Mouse (Mus musculus): ENCODE measurements at regions not wholly inside any gene's neighbourhood (a gene's known extent, or its start where the extent isn't known, plus 50 kb on each side); places are given as distances from the start of the nearest gene placed in this dataset.

- Histone ChIP-seq H3K9me3 (replicated peaks; ENCODE audit: control insufficient read depth, low read length) (no peaks in the 10 kb centered on the region), H3K36me3 (ENCODE audit: control insufficient read depth, insufficient read depth) (no peaks in the 10 kb centered on the region), H3K9ac (ENCODE audit: low read length) (no peak overlapping the region), H3K27ac (ENCODE audit: low read length) (no peak overlapping the region), H3K4me2 (ENCODE audit: low read depth, low read length) (no peak overlapping the region), H3K4me1 (ENCODE audit: control insufficient read depth, insufficient read depth, low read length) (peaks cover 8% of the 10 kb centered on the region; the same call in 1 of the 2 replicates), H3K4me3 (ENCODE audit: low read length) (no peak overlapping the region), H3K27me3 (ENCODE audit: control insufficient read depth, insufficient read depth, low read length) (no peaks in the 10 kb centered on the region)
- 46% methylated on average over 3 of the region's 3 CpGs for WGBS
- ATAC-seq (replicated peaks; ENCODE audit: extremely low read depth, insufficient read depth, low FRiP score) = 0 out of 2 replicates have a peak, but pooled peaks have one; percentile 50
These were observed 118.9 kb upstream of the Tgfbr2 start for GRCm38 (mm10) chr9:116294073-116294472.

- Histone ChIP-seq H3K4me3 (ENCODE audit: low read length) (no peak overlapping the region), H3K4me1 (ENCODE audit: control insufficient read depth, insufficient read depth, low read length) (peaks cover 8% of the 10 kb centered on the region; the same call in 1 of the 2 replicates), H3K9me3 (replicated peaks; ENCODE audit: control insufficient read depth, low read length) (no peaks in the 10 kb centered on the region), H3K36me3 (ENCODE audit: control insufficient read depth, insufficient read depth) (no peaks in the 10 kb centered on the region), H3K27me3 (ENCODE audit: control insufficient read depth, insufficient read depth, low read length) (no peaks in the 10 kb centered on the region), H3K9ac (ENCODE audit: low read length) (no peak overlapping the region), H3K27ac (ENCODE audit: low read length) (no peak overlapping the region), H3K4me2 (ENCODE audit: low read depth, low read length) (no peak overlapping the region)
- 62% methylated on average over 6 of the region's 6 CpGs for WGBS
- ATAC-seq (replicated peaks; ENCODE audit: extremely low read depth, insufficient read depth, low FRiP score) = no peak
These were observed 118.0 kb upstream of the Tgfbr2 start for GRCm38 (mm10) chr9:116293110-116293509.

- no peak overlapping the region for H3K4me3 ChIP-seq (ENCODE audit: low read length)
- H3K36me3 ChIP-seq (ENCODE audit: control insufficient read depth, insufficient read depth) = no peaks in the 10 kb centered on the region
- 80% methylated on average over 3 of the region's 3 CpGs for WGBS
- no peaks in the 10 kb centered on the region for H3K9me3 ChIP-seq (replicated peaks; ENCODE audit: control insufficient read depth, low read length)
- no peak overlapping the region for H3K27ac ChIP-seq (ENCODE audit: low read length)
- H3K9ac ChIP-seq (ENCODE audit: low read length) = no peak overlapping the region
- no peak for ATAC-seq (replicated peaks; ENCODE audit: extremely low read depth, insufficient read depth, low FRiP score)
- H3K4me1 ChIP-seq (ENCODE audit: control insufficient read depth, insufficient read depth, low read length) = peaks cover 8% of the 10 kb centered on the region; the same call in 1 of the 2 replicates
- no peaks in the 10 kb centered on the region for H3K27me3 ChIP-seq (ENCODE audit: control insufficient read depth, insufficient read depth, low read length)
- no peak overlapping the region for H3K4me2 ChIP-seq (ENCODE audit: low read depth, low read length)
These were observed 116.5 kb upstream of the Tgfbr2 start for GRCm38 (mm10) chr9:116291624-116292023.

GRCm38 (mm10) chr9:116290896-116291295, 115.7 kb upstream of the Tgfbr2 start:
- Histone ChIP-seq H3K27me3 (ENCODE audit: control insufficient read depth, insufficient read depth, low read length) (no peaks in the 10 kb centered on the region), H3K4me1 (ENCODE audit: control insufficient read depth, insufficient read depth, low read length) (peaks cover 10% of the 10 kb centered on the region), H3K27ac (ENCODE audit: low read length) (no peak overlapping the region), H3K9me3 (replicated peaks; ENCODE audit: control insufficient read depth, low read length) (no peaks in the 10 kb centered on the region), H3K4me2 (ENCODE audit: low read depth, low read length) (no peak overlapping the region), H3K36me3 (ENCODE audit: control insufficient read depth, insufficient read depth) (no peaks in the 10 kb centered on the region), H3K4me3 (ENCODE audit: low read length) (no peak overlapping the region), H3K9ac (ENCODE audit: low read length) (no peak overlapping the region)
- 79% methylated on average over 1 of the region's 1 CpGs for WGBS
- ATAC-seq (replicated peaks; ENCODE audit: extremely low read depth, insufficient read depth, low FRiP score) = no peak

GRCm38 (mm10) chr9:116285691-116286431, 110.7 kb upstream of the Tgfbr2 start:
- H3K4me2 ChIP-seq (ENCODE audit: low read depth, low read length) = no peak overlapping the region
- no peak overlapping the region for H3K4me3 ChIP-seq (ENCODE audit: low read length)
- H3K27ac ChIP-seq (ENCODE audit: low read length) = peak overlapping the region; percentile 68
- H3K36me3 ChIP-seq (ENCODE audit: control insufficient read depth, insufficient read depth) = no peaks in the 10 kb centered on the region
- H3K9ac ChIP-seq (ENCODE audit: low read length) = no peak overlapping the region
- 51% methylated on average over 11 of the region's 11 CpGs for WGBS
- no peaks in the 10 kb centered on the region for H3K27me3 ChIP-seq (ENCODE audit: control insufficient read depth, insufficient read depth, low read length)
- H3K9me3 ChIP-seq (replicated peaks; ENCODE audit: control insufficient read depth, low read length) = no peaks in the 10 kb centered on the region
- H3K4me1 ChIP-seq (ENCODE audit: control insufficient read depth, insufficient read depth, low read length) = peaks cover 12% of the 10 kb centered on the region
- peak; percentile 55; the same call in 1 of the 2 replicates for ATAC-seq (replicated peaks; ENCODE audit: extremely low read depth, insufficient read depth, low FRiP score)

GRCm38 (mm10) chr9:116283790-116284526, 108.8 kb upstream of the Tgfbr2 start:
- Histone ChIP-seq H3K4me3 (ENCODE audit: low read length) (no peak overlapping the region), H3K9me3 (replicated peaks; ENCODE audit: control insufficient read depth, low read length) (no peaks in the 10 kb centered on the region), H3K4me2 (ENCODE audit: low read depth, low read length) (no peak overlapping the region), H3K27ac (ENCODE audit: low read length) (no peak overlapping the region), H3K9ac (ENCODE audit: low read length) (no peak overlapping the region), H3K27me3 (ENCODE audit: control insufficient read depth, insufficient read depth, low read length) (no peaks in the 10 kb centered on the region), H3K4me1 (ENCODE audit: control insufficient read depth, insufficient read depth, low read length) (peaks cover 12% of the 10 kb centered on the region), H3K36me3 (ENCODE audit: control insufficient read depth, insufficient read depth) (no peaks in the 10 kb centered on the region)
- no peak for ATAC-seq (replicated peaks; ENCODE audit: extremely low read depth, insufficient read depth, low FRiP score)
- 84% methylated on average over 1 of the region's 1 CpGs for WGBS

GRCm38 (mm10) chr9:116281654-116282053, 106.5 kb upstream of the Tgfbr2 start:
- no peak overlapping the region for H3K4me2 ChIP-seq (ENCODE audit: low read depth, low read length)
- H3K36me3 ChIP-seq (ENCODE audit: control insufficient read depth, insufficient read depth) = no peaks in the 10 kb centered on the region
- ATAC-seq (replicated peaks; ENCODE audit: extremely low read depth, insufficient read depth, low FRiP score) = 0 out of 2 replicates have a peak, but pooled peaks have one; percentile 54
- no peaks in the 10 kb centered on the region for H3K9me3 ChIP-seq (replicated peaks; ENCODE audit: control insufficient read depth, low read length)
- H3K27me3 ChIP-seq (ENCODE audit: control insufficient read depth, insufficient read depth, low read length) = no peaks in the 10 kb centered on the region
- H3K4me1 ChIP-seq (ENCODE audit: control insufficient read depth, insufficient read depth, low read length) = peaks cover 12% of the 10 kb centered on the region
- no peak overlapping the region for H3K9ac ChIP-seq (ENCODE audit: low read length)
- peak overlapping the region; percentile 21 for H3K27ac ChIP-seq (ENCODE audit: low read length)
- no peak overlapping the region for H3K4me3 ChIP-seq (ENCODE audit: low read length)

GRCm38 (mm10) chr9:116280146-116280545, 105.0 kb upstream of the Tgfbr2 start:
- H3K4me2 ChIP-seq (ENCODE audit: low read depth, low read length) = no peak overlapping the region
- 88% methylated on average over 5 of the region's 5 CpGs for WGBS
- no peaks in the 10 kb centered on the region for H3K27me3 ChIP-seq (ENCODE audit: control insufficient read depth, insufficient read depth, low read length)

GRCm38 (mm10) chr9:116278862-116279261, 103.7 kb upstream of the Tgfbr2 start:
- Histone ChIP-seq H3K27ac (ENCODE audit: low read length) (no peak overlapping the region), H3K4me2 (ENCODE audit: low read depth, low read length) (no peak overlapping the region), H3K9me3 (replicated peaks; ENCODE audit: control insufficient read depth, low read length) (no peaks in the 10 kb centered on the region), H3K9ac (ENCODE audit: low read length) (no peak overlapping the region), H3K27me3 (ENCODE audit: control insufficient read depth, insufficient read depth, low read length) (no peaks in the 10 kb centered on the region), H3K4me3 (ENCODE audit: low read length) (no peak overlapping the region), H3K4me1 (ENCODE audit: control insufficient read depth, insufficient read depth, low read length) (peaks cover 4% of the 10 kb centered on the region), H3K36me3 (ENCODE audit: control insufficient read depth, insufficient read depth) (no peaks in the 10 kb centered on the region)
- 85% methylated on average over 8 of the region's 8 CpGs for WGBS
- ATAC-seq (replicated peaks; ENCODE audit: extremely low read depth, insufficient read depth, low FRiP score) = no peak

More at GRCm38 (mm10) chr9:116280146-116280545, 105.0 kb upstream of the Tgfbr2 start:
- no peak overlapping the region for H3K4me3 ChIP-seq (ENCODE audit: low read length)
- H3K36me3 ChIP-seq (ENCODE audit: control insufficient read depth, insufficient read depth) = no peaks in the 10 kb centered on the region
- ATAC-seq (replicated peaks; ENCODE audit: extremely low read depth, insufficient read depth, low FRiP score) = no peak
- no peak overlapping the region for H3K27ac ChIP-seq (ENCODE audit: low read length)
- H3K4me1 ChIP-seq (ENCODE audit: control insufficient read depth, insufficient read depth, low read length) = peaks cover 4% of the 10 kb centered on the region
- no peak overlapping the region for H3K9ac ChIP-seq (ENCODE audit: low read length)
- no peaks in the 10 kb centered on the region for H3K9me3 ChIP-seq (replicated peaks; ENCODE audit: control insufficient read depth, low read length)

All from heart, embryonic 16.5 days (tissue).